Mouse (Mus musculus) kidney, adult 11 months (tissue): ENCODE results near the gene Tex48.
A peak's percentile ranks its signal among the peaks of the same experiment; 100 is the strongest.

Source experiments
- DNase-seq: peaks from one replicate; pipeline ENCODE4 v3.0.0; 2022

Gene Tex48

GRCm38 (mm10) chr4:63594459-63595110 is 27.6 kb downstream of the Tex48 start:
- no peak for DNase-seq

GRCm38 (mm10) chr4:63590538-63590937 is 31.7 kb downstream of the Tex48 start:
- no peak for DNase-seq

GRCm38 (mm10) chr4:63589987-63590386 is 32.2 kb downstream of the Tex48 start:
- DNase-seq = no peak

- DNase-seq = no peak
Observed at GRCm38 (mm10) chr4:63586240-63586639, 36.0 kb downstream of the Tex48 start.

GRCm38 (mm10) chr4:63585216-63585615 is 37.0 kb downstream of the Tex48 start:
- DNase-seq = no peak

GRCm38 (mm10) chr4:63582580-63582979 is 39.6 kb downstream of the Tex48 start:
- DNase-seq = no peak

GRCm38 (mm10) chr4:63580078-63580477 is 42.1 kb downstream of the Tex48 start:
- DNase-seq = no peak

GRCm38 (mm10) chr4:63579649-63580048 is 42.6 kb downstream of the Tex48 start:
- DNase-seq = no peak

GRCm38 (mm10) chr4:63572621-63573020 is 49.6 kb downstream of the Tex48 start:
- DNase-seq = no peak

GRCm38 (mm10) chr4:63570208-63570781 is 51.9 kb downstream of the Tex48 start:
- no peak for DNase-seq

- DNase-seq = no peak
Observed at GRCm38 (mm10) chr4:63569322-63569721, 52.9 kb downstream of the Tex48 start.

GRCm38 (mm10) chr4:63567712-63568390 is 54.4 kb downstream of the Tex48 start:
- no peak for DNase-seq

GRCm38 (mm10) chr4:63562742-63563141 is 59.5 kb downstream of the Tex48 start:
- no peak for DNase-seq

GRCm38 (mm10) chr4:63561861-63562675 is 60.2 kb downstream of the Tex48 start:
- peak; percentile 62 for DNase-seq

- no peak for DNase-seq
Observed at GRCm38 (mm10) chr4:63560079-63560478, 62.1 kb downstream of the Tex48 start.

GRCm38 (mm10) chr4:63559127-63559697 is 63.0 kb downstream of the Tex48 start:
- no peak for DNase-seq

GRCm38 (mm10) chr4:63558407-63559081 is 63.7 kb downstream of the Tex48 start, which contains the start of gene Tmem268:
Gene Tmem268, plus strand, starts transcription at chr4:63558781.
- peak; percentile 75 for DNase-seq

GRCm38 (mm10) chr4:63557124-63558059 is 64.8 kb downstream of the Tex48 start:
- DNase-seq = peak; percentile 37
